Mouse (Mus musculus) cerebellum, adult 2 months (tissue): ENCODE measurements around the gene Srd5a3.

Experiments used
- CTCF ChIP-seq: fragments of 200-500 bp; IDR thresholded peaks from 2 replicates; pipeline ENCODE4 v1.5.1; 2011; ENCODE audit warnings: low read depth, mild to moderate bottlenecking, control low read depth, low read length, moderate library complexity, borderline replicate concordance; ENCODE audit not compliant: insufficient read depth
- POLR2A ChIP-seq: fragments of 200-500 bp; IDR thresholded peaks from 2 replicates; pipeline ENCODE4 v1.6.1; 2011; ENCODE audit warnings: low read length, control low read depth, borderline replicate concordance; ENCODE audit not compliant: insufficient read depth

DNA sequence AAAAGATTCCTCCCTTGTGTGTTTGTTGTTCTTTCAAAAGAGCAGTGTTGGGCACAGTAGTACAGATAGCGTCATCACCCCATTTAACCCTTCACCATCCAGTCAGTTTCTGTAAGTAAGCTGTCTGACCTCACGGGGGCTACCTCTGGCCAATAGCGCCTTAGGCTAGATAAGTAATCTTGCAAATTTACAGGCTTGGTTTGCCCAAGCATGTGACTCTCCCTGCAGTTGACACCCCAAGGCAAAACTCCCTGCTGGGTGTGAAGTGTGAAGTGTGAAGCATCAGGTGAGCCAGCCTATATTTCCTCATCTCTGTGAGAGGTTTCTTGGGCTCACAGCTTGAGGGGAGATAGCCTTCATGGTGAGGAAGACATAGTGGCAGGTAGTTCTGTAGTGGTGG lies 20.0 kb downstream of the Srd5a3 start:
- TF ChIP-seq CTCF = no peak
- TF ChIP-seq POLR2A = no peak
